Mouse (Mus musculus): Measurements from ENCODE around the gene Ltc4s. TPM values are rescaled to one million over a fixed set of nuclear protein-coding genes. Genes with fewer than 3 reads are reported as not detected.
A peak's percentile ranks its signal among the peaks of the same experiment; 100 is the strongest.

Gene Ltc4s
- polyA plus RNA-seq, 1 experiment = 9.0 TPM

DNA sequence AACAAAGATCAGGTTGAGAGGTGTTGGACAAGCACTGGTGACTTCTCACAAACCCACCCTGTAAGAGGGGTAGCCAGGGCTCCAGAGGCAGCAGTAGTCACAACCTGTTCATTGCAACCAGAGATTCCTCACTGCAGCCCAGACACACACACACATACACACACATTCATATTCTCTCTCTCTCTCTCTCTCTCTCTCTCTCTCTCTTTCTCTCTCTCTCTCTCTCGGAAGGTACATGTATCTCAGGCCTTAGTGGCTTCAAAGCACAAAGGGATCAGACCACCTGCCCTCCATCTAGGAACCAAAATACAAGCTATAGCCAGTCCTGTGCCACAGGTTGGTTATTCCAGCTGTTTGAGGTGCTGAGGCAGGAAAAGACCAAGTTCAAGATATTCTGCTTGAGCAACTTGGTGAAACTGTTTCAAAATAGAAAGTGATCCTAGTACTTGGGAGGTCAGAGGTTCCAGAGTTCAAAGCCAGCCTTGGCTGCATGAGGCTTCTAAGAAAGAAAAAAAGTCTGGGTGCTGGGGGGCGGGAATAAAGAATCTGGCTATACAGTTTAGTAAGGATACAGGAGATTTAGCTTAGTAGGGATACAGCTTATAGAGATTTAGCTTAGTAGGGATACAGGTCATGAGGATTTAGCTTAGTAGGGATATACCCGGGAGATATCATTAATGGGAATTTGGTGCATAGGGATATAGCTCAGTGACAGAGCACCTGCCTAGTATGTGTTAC is 26.9 kb downstream of the Ltc4s start:
- Histone ChIP-seq H3K4me3 (replicated peaks; ENCODE audit: insufficient read depth, low read depth, low read length) (peak overlapping the region; percentile 80), H3K4me1 (ENCODE audit: control insufficient read depth, insufficient read depth, low read length) (peaks cover 19% of the 10 kb centered on the region; the same call in 1 of the 2 replicates), H3K27ac (ENCODE audit: insufficient read depth, low read length) (no peak overlapping the region), H3K27me3 (ENCODE audit: control insufficient read depth, insufficient read depth, low read length) (no peaks in the 10 kb centered on the region)
- 90% methylated on average over 3 of the region's 3 CpGs for WGBS
- TF ChIP-seq CTCF (IDR thresholded peaks at IDR 0.05; ENCODE audit: borderline replicate concordance, insufficient read depth, low read depth, low read length) (no peak), POLR2A (IDR thresholded peaks at IDR 0.05; ENCODE audit: borderline replicate concordance, insufficient read depth, low read length) (no peak)
- DNase-seq = no peak

- Histone ChIP-seq H3K27me3 (ENCODE audit: control insufficient read depth, insufficient read depth, low read length) (no peaks in the 10 kb centered on the region), H3K4me1 (ENCODE audit: control insufficient read depth, insufficient read depth, low read length) (peaks cover 19% of the 10 kb centered on the region; the same call in 1 of the 2 replicates), H3K27ac (ENCODE audit: insufficient read depth, low read length) (peak within 1 kb of the TSS; percentile 92), H3K4me3 (replicated peaks; ENCODE audit: insufficient read depth, low read depth, low read length) (peak within 1 kb of the TSS; percentile 80)
- TF ChIP-seq POLR2A (IDR thresholded peaks at IDR 0.05; ENCODE audit: borderline replicate concordance, insufficient read depth, low read length) (peak; percentile 78), CTCF (IDR thresholded peaks at IDR 0.05; ENCODE audit: borderline replicate concordance, insufficient read depth, low read depth, low read length) (no peak)
- under 1% methylated on average over 48 of the region's 48 CpGs for WGBS
- DNase-seq = peak; percentile 74 to 88
Observed at GRCm38 (mm10) chr11:50210505-50211151, 27.8 kb downstream of the Ltc4s start, which contains the start of the genes Sqstm1 and Mgat4b. Sqstm1 (minus strand) TSS chr11:50210827. Mgat4b (plus strand) TSS chr11:50210890.

GRCm38 (mm10) chr11:50210101-50210504 is 28.3 kb downstream of the Ltc4s start:
- no peaks in the 10 kb centered on the region for H3K27me3 ChIP-seq (ENCODE audit: control insufficient read depth, insufficient read depth, low read length)
- DNase-seq = peak; percentile 88 to 96
- H3K27ac ChIP-seq (ENCODE audit: insufficient read depth, low read length) = peak overlapping the region; percentile 92
- WGBS = under 1% methylated on average over 24 of the region's 24 CpGs
- no peak for TF ChIP-seq CTCF (IDR thresholded peaks at IDR 0.05; ENCODE audit: borderline replicate concordance, insufficient read depth, low read depth, low read length)
- no peak for TF ChIP-seq POLR2A (IDR thresholded peaks at IDR 0.05; ENCODE audit: borderline replicate concordance, insufficient read depth, low read length)
- peak overlapping the region; percentile 80 for H3K4me3 ChIP-seq (replicated peaks; ENCODE audit: insufficient read depth, low read depth, low read length)
- peaks cover 14% of the 10 kb centered on the region; the same call in 1 of the 2 replicates for H3K4me1 ChIP-seq (ENCODE audit: control insufficient read depth, insufficient read depth, low read length)

DNA sequence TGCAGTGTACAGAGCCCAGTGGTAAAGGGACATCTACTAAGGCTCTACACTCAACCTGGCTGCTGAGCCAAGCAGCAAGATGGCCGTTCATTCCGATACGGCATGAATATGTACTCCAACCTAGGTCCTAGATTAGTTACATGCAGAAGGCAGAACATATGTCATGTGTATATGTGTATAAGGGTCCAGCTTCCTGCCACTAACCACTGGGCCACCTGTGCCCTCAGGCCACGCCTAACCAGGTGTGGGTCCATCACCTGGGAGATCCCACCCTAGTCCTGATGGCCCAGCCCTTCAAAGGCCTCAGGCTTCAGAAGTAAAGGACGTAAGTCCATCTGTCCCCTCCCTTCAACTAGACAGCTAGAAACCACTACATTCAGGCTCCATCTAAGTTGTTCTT is 30.4 kb downstream of the Ltc4s start:
- Histone ChIP-seq H3K4me3 (replicated peaks; ENCODE audit: insufficient read depth, low read depth, low read length) (no peak overlapping the region), H3K4me1 (ENCODE audit: control insufficient read depth, insufficient read depth, low read length) (peaks cover 8% of the 10 kb centered on the region), H3K27ac (ENCODE audit: insufficient read depth, low read length) (no peak overlapping the region), H3K27me3 (ENCODE audit: control insufficient read depth, insufficient read depth, low read length) (no peaks in the 10 kb centered on the region)
- WGBS = 96% methylated on average over 5 of the region's 5 CpGs
- TF ChIP-seq POLR2A (IDR thresholded peaks at IDR 0.05; ENCODE audit: borderline replicate concordance, insufficient read depth, low read length) (no peak), CTCF (IDR thresholded peaks at IDR 0.05; ENCODE audit: borderline replicate concordance, insufficient read depth, low read depth, low read length) (no peak)
- no peak for DNase-seq

DNA sequence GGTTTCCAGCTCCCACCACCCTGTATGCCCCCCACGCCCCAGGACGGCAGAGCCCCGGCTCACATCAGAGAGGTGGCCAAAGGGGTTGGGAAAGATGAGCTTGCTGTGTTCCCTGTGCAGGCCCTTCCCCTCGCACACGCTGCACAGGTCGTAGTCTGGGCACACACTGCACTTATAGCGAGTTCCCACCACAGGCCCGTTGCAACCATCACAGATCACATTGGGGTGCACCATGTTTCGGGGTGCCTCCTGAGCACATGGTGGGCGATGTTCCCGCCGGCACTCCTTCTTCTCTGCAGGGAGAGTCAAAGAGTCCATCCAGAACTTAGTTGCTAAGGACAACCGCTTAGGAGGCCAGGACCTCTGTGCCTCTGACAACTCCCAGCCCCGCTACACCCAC is 31.1 kb downstream of the Ltc4s start:
- 93% methylated on average over 14 of the region's 14 CpGs for WGBS
- Histone ChIP-seq H3K4me1 (ENCODE audit: control insufficient read depth, insufficient read depth, low read length) (peaks cover 6% of the 10 kb centered on the region), H3K27ac (ENCODE audit: insufficient read depth, low read length) (no peak overlapping the region), H3K27me3 (ENCODE audit: control insufficient read depth, insufficient read depth, low read length) (no peaks in the 10 kb centered on the region), H3K4me3 (replicated peaks; ENCODE audit: insufficient read depth, low read depth, low read length) (no peak overlapping the region)
- no peak for DNase-seq
- TF ChIP-seq CTCF (IDR thresholded peaks at IDR 0.05; ENCODE audit: borderline replicate concordance, insufficient read depth, low read depth, low read length) (no peak), POLR2A (IDR thresholded peaks at IDR 0.05; ENCODE audit: borderline replicate concordance, insufficient read depth, low read length) (no peak)

GRCm38 (mm10) chr11:50206037-50206436 is 32.4 kb downstream of the Ltc4s start:
- 68% methylated on average over 2 of the region's 2 CpGs for WGBS
- no peak overlapping the region for H3K27ac ChIP-seq (ENCODE audit: insufficient read depth, low read length)
- TF ChIP-seq POLR2A (IDR thresholded peaks at IDR 0.05; ENCODE audit: borderline replicate concordance, insufficient read depth, low read length) = no peak
- no peak for TF ChIP-seq CTCF (IDR thresholded peaks at IDR 0.05; ENCODE audit: borderline replicate concordance, insufficient read depth, low read depth, low read length)
- peaks cover 6% of the 10 kb centered on the region for H3K4me1 ChIP-seq (ENCODE audit: control insufficient read depth, insufficient read depth, low read length)
- no peak overlapping the region for H3K4me3 ChIP-seq (replicated peaks; ENCODE audit: insufficient read depth, low read depth, low read length)
- no peaks in the 10 kb centered on the region for H3K27me3 ChIP-seq (ENCODE audit: control insufficient read depth, insufficient read depth, low read length)
- no peak for DNase-seq

- peaks cover 6% of the 10 kb centered on the region for H3K4me1 ChIP-seq (ENCODE audit: control insufficient read depth, insufficient read depth, low read length)
- WGBS = 13% methylated on average over 3 of the region's 3 CpGs
- no peak overlapping the region for H3K4me3 ChIP-seq (replicated peaks; ENCODE audit: insufficient read depth, low read depth, low read length)
- no peak overlapping the region for H3K27ac ChIP-seq (ENCODE audit: insufficient read depth, low read length)
- DNase-seq = no peak
- no peaks in the 10 kb centered on the region for H3K27me3 ChIP-seq (ENCODE audit: control insufficient read depth, insufficient read depth, low read length)
- no peak for TF ChIP-seq POLR2A (IDR thresholded peaks at IDR 0.05; ENCODE audit: borderline replicate concordance, insufficient read depth, low read length)
Observed at GRCm38 (mm10) chr11:50205434-50205833, 33.0 kb downstream of the Ltc4s start.

All from cerebellum, adult 2 months (tissue).